Mouse (Mus musculus): ENCODE measurements around the gene Gabbr2.

DNA sequence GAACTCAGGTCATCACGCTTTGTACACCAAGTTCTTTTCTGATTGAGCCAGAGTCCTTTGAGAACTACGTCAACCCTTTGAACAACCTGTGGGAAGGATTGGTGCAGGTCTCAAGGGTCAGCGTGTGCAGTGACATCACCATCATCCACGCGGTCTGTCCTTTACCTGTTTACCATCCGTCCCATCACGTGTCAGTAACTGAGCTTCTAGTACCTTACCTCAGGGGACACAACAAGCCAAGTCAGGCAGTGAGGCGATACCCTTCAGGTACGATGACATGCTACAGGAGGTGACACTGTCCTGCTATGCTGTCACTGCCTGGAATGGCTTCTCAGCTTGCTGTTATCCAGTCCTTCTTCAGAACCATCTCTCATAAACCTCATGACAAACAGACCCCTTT lies 330.2 kb downstream of the Gabbr2 start:
- no peak for TF ChIP-seq GATA1 (IDR thresholded peaks at IDR 0.05; ENCODE audit: low read length)
- no peak for TF ChIP-seq TAL1 (IDR thresholded peaks at IDR 0.05; ENCODE audit: low read length)

Data from erythroblast, embryonic 14.5 days (primary cell).